Mouse (Mus musculus): ENCODE results near the gene Sf1. TPM values are rescaled to one million over a fixed set of nuclear protein-coding genes. Genes with fewer than 3 reads are reported as not detected.

The Sf1 gene
- polyA plus RNA-seq (2015; fragmentation: Nextera tagmentation; extraction: Ambion mirVana): 89.2 and 89.7 TPM in 2 replicates

GRCm38 (mm10) chr19:6363411-6364240, at the start of gene Sf1:
Sf1 (plus strand) TSS chr19:6363690.
- peaks cover 57% of the 10 kb centered on the region for H3K36me3 ChIP-seq
- peak within 1 kb of the TSS; percentile 100 for H3K4me3 ChIP-seq
- peak within 1 kb of the TSS; percentile 85 for H3K4me2 ChIP-seq
- no peaks in the 10 kb centered on the region for H3K27me3 ChIP-seq (replicated peaks)
- H3K27ac ChIP-seq (replicated peaks): peak within 1 kb of the TSS; percentile 99
- under 1% methylated on average over 76 of the region's 85 CpGs for WGBS
- no peaks in the 10 kb centered on the region for H3K9me3 ChIP-seq
- peaks cover 44% of the 10 kb centered on the region for H3K4me1 ChIP-seq
- ATAC-seq (ENCODE audit: extremely low read depth, insufficient number of reproducible peaks, low FRiP score, low TSS enrichment): peak; percentile 91
- H3K9ac ChIP-seq: peak within 1 kb of the TSS; percentile 100

- H3K9me3 ChIP-seq: no peaks in the 10 kb centered on the region
- no peak overlapping the region for H3K4me3 ChIP-seq
- H3K9ac ChIP-seq: no peak overlapping the region
- WGBS: 89% methylated on average over 8 of the region's 8 CpGs
- no peak overlapping the region for H3K27ac ChIP-seq (replicated peaks)
- no peak overlapping the region for H3K4me2 ChIP-seq
- ATAC-seq (ENCODE audit: extremely low read depth, insufficient number of reproducible peaks, low FRiP score, low TSS enrichment): no peak
- peaks cover 7% of the 10 kb centered on the region; the same call in 1 of the 2 replicates for H3K4me1 ChIP-seq
- H3K36me3 ChIP-seq: peaks cover 88% of the 10 kb centered on the region
- H3K27me3 ChIP-seq (replicated peaks): no peaks in the 10 kb centered on the region
Observed at GRCm38 (mm10) chr19:6313796-6314195, 49.7 kb upstream of the Sf1 start.

- Histone ChIP-seq H3K27me3 (replicated peaks) (no peaks in the 10 kb centered on the region), H3K27ac (replicated peaks) (no peak overlapping the region), H3K4me2 (no peak overlapping the region), H3K9me3 (no peaks in the 10 kb centered on the region), H3K4me1 (peaks cover 7% of the 10 kb centered on the region; the same call in 1 of the 2 replicates), H3K4me3 (no peak overlapping the region), H3K36me3 (peaks cover 95% of the 10 kb centered on the region), H3K9ac (no peak overlapping the region)
- no peak for ATAC-seq (ENCODE audit: extremely low read depth, insufficient number of reproducible peaks, low FRiP score, low TSS enrichment)
- WGBS: 68% methylated on average over 8 of the region's 8 CpGs
Observed at GRCm38 (mm10) chr19:6314513-6314912, 49.0 kb upstream of the Sf1 start.

- Histone ChIP-seq H3K9ac (no peak overlapping the region), H3K27ac (replicated peaks) (no peak overlapping the region), H3K4me1 (peaks cover 7% of the 10 kb centered on the region; the same call in 1 of the 2 replicates), H3K4me3 (no peak overlapping the region), H3K4me2 (no peak overlapping the region), H3K36me3 (peaks cover 93% of the 10 kb centered on the region), H3K9me3 (no peaks in the 10 kb centered on the region), H3K27me3 (replicated peaks) (no peaks in the 10 kb centered on the region)
- ATAC-seq (ENCODE audit: extremely low read depth, insufficient number of reproducible peaks, low FRiP score, low TSS enrichment): no peak
- WGBS: 64% methylated on average over 14 of the region's 14 CpGs
Observed at GRCm38 (mm10) chr19:6315573-6315972, 47.9 kb upstream of the Sf1 start.

- 84% methylated on average over 12 of the region's 12 CpGs for WGBS
- peaks cover 90% of the 10 kb centered on the region for H3K36me3 ChIP-seq
- no peak overlapping the region for H3K27ac ChIP-seq (replicated peaks)
Observed at GRCm38 (mm10) chr19:6318145-6318544, 45.3 kb upstream of the Sf1 start.

GRCm38 (mm10) chr19:6321358-6321757, 42.1 kb upstream of the Sf1 start:
- H3K27ac ChIP-seq (replicated peaks): peak overlapping the region; percentile 38
- H3K4me2 ChIP-seq: no peak overlapping the region
- 49% methylated on average over 8 of the region's 8 CpGs for WGBS
- H3K4me1 ChIP-seq: peaks cover 24% of the 10 kb centered on the region
- peaks cover 69% of the 10 kb centered on the region for H3K36me3 ChIP-seq
- H3K27me3 ChIP-seq (replicated peaks): no peaks in the 10 kb centered on the region
- no peak overlapping the region for H3K4me3 ChIP-seq
- H3K9me3 ChIP-seq: no peaks in the 10 kb centered on the region
- peak overlapping the region; percentile 29; the same call in 1 of the 2 replicates for H3K9ac ChIP-seq
- ATAC-seq (ENCODE audit: extremely low read depth, insufficient number of reproducible peaks, low FRiP score, low TSS enrichment): no peak

More at GRCm38 (mm10) chr19:6318145-6318544, 45.3 kb upstream of the Sf1 start:
- Histone ChIP-seq H3K4me1 (peaks cover 24% of the 10 kb centered on the region), H3K4me3 (no peak overlapping the region), H3K4me2 (no peak overlapping the region), H3K27me3 (replicated peaks) (no peaks in the 10 kb centered on the region), H3K9me3 (no peaks in the 10 kb centered on the region), H3K9ac (no peak overlapping the region)
- ATAC-seq (ENCODE audit: extremely low read depth, insufficient number of reproducible peaks, low FRiP score, low TSS enrichment): no peak

- Histone ChIP-seq H3K9me3 (no peaks in the 10 kb centered on the region), H3K9ac (no peak overlapping the region), H3K27me3 (replicated peaks) (no peaks in the 10 kb centered on the region), H3K4me2 (no peak overlapping the region), H3K4me1 (peaks cover 17% of the 10 kb centered on the region), H3K4me3 (no peak overlapping the region), H3K27ac (replicated peaks) (peak overlapping the region; percentile 38; the same call in 1 of the 2 replicates), H3K36me3 (peaks cover 63% of the 10 kb centered on the region)
- ATAC-seq (ENCODE audit: extremely low read depth, insufficient number of reproducible peaks, low FRiP score, low TSS enrichment): no peak
- 69% methylated on average over 33 of the region's 33 CpGs for WGBS
Observed at GRCm38 (mm10) chr19:6321786-6322621, 41.5 kb upstream of the Sf1 start.

- 74% methylated on average over 9 of the region's 9 CpGs for WGBS
- Histone ChIP-seq H3K9me3 (no peaks in the 10 kb centered on the region), H3K4me2 (no peak overlapping the region), H3K27ac (replicated peaks) (no peak overlapping the region), H3K4me3 (no peak overlapping the region), H3K27me3 (replicated peaks) (no peaks in the 10 kb centered on the region), H3K36me3 (peaks cover 38% of the 10 kb centered on the region), H3K4me1 (peaks cover 16% of the 10 kb centered on the region), H3K9ac (no peak overlapping the region)
- no peak for ATAC-seq (ENCODE audit: extremely low read depth, insufficient number of reproducible peaks, low FRiP score, low TSS enrichment)
Observed at GRCm38 (mm10) chr19:6324751-6325150, 38.7 kb upstream of the Sf1 start.

- 46% methylated on average over 5 of the region's 5 CpGs for WGBS
- no peaks in the 10 kb centered on the region for H3K27me3 ChIP-seq (replicated peaks)
- no peak overlapping the region for H3K27ac ChIP-seq (replicated peaks)
- peak overlapping the region; percentile 60 for H3K4me2 ChIP-seq
- peak overlapping the region; percentile 20; the same call in 1 of the 2 replicates for H3K4me3 ChIP-seq
- ATAC-seq (ENCODE audit: extremely low read depth, insufficient number of reproducible peaks, low FRiP score, low TSS enrichment): no peak
- no peaks in the 10 kb centered on the region for H3K9me3 ChIP-seq
- H3K9ac ChIP-seq: peak overlapping the region; percentile 78
- H3K36me3 ChIP-seq: 0 out of 2 replicates have a peak, but pooled peaks cover 1% of the 10 kb centered on the region
- H3K4me1 ChIP-seq: peaks cover 22% of the 10 kb centered on the region
Observed at GRCm38 (mm10) chr19:6331178-6331577, 32.3 kb upstream of the Sf1 start.

- Histone ChIP-seq H3K27ac (replicated peaks) (no peak overlapping the region), H3K4me2 (peak overlapping the region; percentile 60), H3K9me3 (no peaks in the 10 kb centered on the region), H3K27me3 (replicated peaks) (no peaks in the 10 kb centered on the region), H3K4me1 (peaks cover 29% of the 10 kb centered on the region), H3K36me3 (peaks cover 4% of the 10 kb centered on the region), H3K9ac (peak overlapping the region; percentile 78), H3K4me3 (peak overlapping the region; percentile 20)
- WGBS: 20% methylated on average over 13 of the region's 13 CpGs
- no peak for ATAC-seq (ENCODE audit: extremely low read depth, insufficient number of reproducible peaks, low FRiP score, low TSS enrichment)
Observed at GRCm38 (mm10) chr19:6331719-6332516, 31.6 kb upstream of the Sf1 start.
